Mouse (Mus musculus): ENCODE results near the gene Gm49366. TPM values are rescaled to one million over a fixed set of nuclear protein-coding genes. Genes with fewer than 3 reads are reported as not detected.
A peak's percentile ranks its signal among the peaks of the same experiment; 100 is the strongest.
"Not testable (repeated sequence)": the region's sequence is repeated elsewhere in the genome, so short reads cannot be mapped to it uniquely, and the experiment has no call there.

Gm49366 gene
- total and polyA plus RNA-seq, 3 experiments: not detected

- no peaks in the 10 kb centered on the region for H3K36me3 ChIP-seq (ENCODE audit: control insufficient read depth, insufficient read depth, low read length)
- intact Hi-C loops (cut with DNase I): loop anchor here (5.0 to 10.0 kb wide), 2 partner anchors 47 to 319 kb away; partner anchors contain the start of gene Acot2
- WGBS: 60% methylated on average over 4 of the region's 4 CpGs
- H3K4me1 ChIP-seq (ENCODE audit: control insufficient read depth, insufficient read depth, low read length): 0 out of 2 replicates have a peak, but pooled peaks cover 1% of the 10 kb centered on the region
- H3K4me3 ChIP-seq: no peak overlapping the region
- no peaks in the 10 kb centered on the region for H3K27me3 ChIP-seq (ENCODE audit: control insufficient read depth, insufficient read depth, low read length)
- no peaks in the 10 kb centered on the region; the same call in 1 of the 2 replicates for H3K79me2 ChIP-seq (replicated peaks; ENCODE audit: control insufficient read depth, insufficient read depth, low read length)
- H3K27ac ChIP-seq: no peak overlapping the region
- TF ChIP-seq EP300 (IDR thresholded peaks at IDR 0.05; ENCODE audit: insufficient read depth, low read depth, low read length) (no peak), POLR2A (IDR thresholded peaks at IDR 0.05; ENCODE audit: insufficient read depth, low read depth, low read length) (no peak), CTCF (IDR thresholded peaks at IDR 0.05) (no peak)
- DNase-seq: no peak
- H3K9ac ChIP-seq (ENCODE audit: low read depth, low read length): no peak overlapping the region
Measured at GRCm38 (mm10) chr12:84034108-84034507, 4.6 kb upstream of the Gm49366 start.

- not testable (repeated sequence) for H3K27ac ChIP-seq; H3K79me2 ChIP-seq (replicated peaks; ENCODE audit: control insufficient read depth, insufficient read depth, low read length); H3K36me3 ChIP-seq (ENCODE audit: control insufficient read depth, insufficient read depth, low read length); H3K4me1 ChIP-seq (ENCODE audit: control insufficient read depth, insufficient read depth, low read length); H3K27me3 ChIP-seq (ENCODE audit: control insufficient read depth, insufficient read depth, low read length)
- intact Hi-C loops (cut with DNase I): loop anchor here (10.0 kb wide), 1 partner anchor 323 kb away; no protein-coding TSS in a partner anchor
- Histone ChIP-seq H3K9ac (ENCODE audit: low read depth, low read length) (peak within 1 kb of the TSS; percentile 51), H3K4me3 (peak within 1 kb of the TSS; percentile 52)
- peak in 1 of 2 experiments; percentile 33 for DNase-seq
- WGBS: 9% methylated on average over 32 of the region's 32 CpGs
Measured at GRCm38 (mm10) chr12:84038241-84038640, 494 bp upstream of the Gm49366 start, which contains the start of gene Acot4. Gene Acot4, plus strand, starts transcription at chr12:84038379.

DNA sequence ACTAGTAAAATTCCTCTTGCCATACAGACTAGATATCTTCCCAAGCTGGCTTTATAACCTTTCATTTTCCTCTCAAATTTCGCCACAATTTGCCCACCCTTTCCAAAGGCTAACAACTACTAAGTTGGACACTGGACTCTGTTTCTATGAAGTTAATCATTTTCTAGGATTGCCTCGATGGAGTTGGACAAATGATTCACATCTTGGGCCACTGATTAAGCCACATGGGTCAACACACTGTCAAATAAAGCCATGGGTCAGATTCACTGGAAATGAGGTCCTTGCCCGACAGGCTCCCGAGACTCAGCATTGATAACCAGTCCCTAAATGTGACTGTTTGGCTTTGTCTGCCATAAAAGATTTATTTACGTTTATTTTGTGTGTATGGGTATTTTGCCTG is 3.5 kb downstream of the Gm49366 start:
- Histone ChIP-seq H3K79me2 (replicated peaks; ENCODE audit: control insufficient read depth, insufficient read depth, low read length) (no peaks in the 10 kb centered on the region), H3K27me3 (ENCODE audit: control insufficient read depth, insufficient read depth, low read length) (no peaks in the 10 kb centered on the region), H3K36me3 (ENCODE audit: control insufficient read depth, insufficient read depth, low read length) (no peaks in the 10 kb centered on the region), H3K27ac (no peak overlapping the region), H3K4me3 (no peak overlapping the region), H3K4me1 (ENCODE audit: control insufficient read depth, insufficient read depth, low read length) (0 out of 2 replicates have a peak, but pooled peaks cover 1% of the 10 kb centered on the region), H3K9ac (ENCODE audit: low read depth, low read length) (no peak overlapping the region)
- 87% methylated on average over 5 of the region's 5 CpGs for WGBS
- TF ChIP-seq CTCF (IDR thresholded peaks at IDR 0.05) (no peak), POLR2A (IDR thresholded peaks at IDR 0.05; ENCODE audit: insufficient read depth, low read depth, low read length) (no peak), EP300 (IDR thresholded peaks at IDR 0.05; ENCODE audit: insufficient read depth, low read depth, low read length) (no peak)
- intact Hi-C loops (cut with DNase I): no loop called here
- DNase-seq: no peak

- no peak for DNase-seq
- 62% methylated on average over 2 of the region's 2 CpGs for WGBS
- no peak overlapping the region for H3K4me3 ChIP-seq
- intact Hi-C loops (cut with DNase I): no loop called here
- no peaks in the 10 kb centered on the region for H3K27me3 ChIP-seq (ENCODE audit: control insufficient read depth, insufficient read depth, low read length)
- no peaks in the 10 kb centered on the region for H3K4me1 ChIP-seq (ENCODE audit: control insufficient read depth, insufficient read depth, low read length)
- H3K36me3 ChIP-seq (ENCODE audit: control insufficient read depth, insufficient read depth, low read length): no peaks in the 10 kb centered on the region
- TF ChIP-seq CTCF (IDR thresholded peaks at IDR 0.05) (no peak), POLR2A (IDR thresholded peaks at IDR 0.05; ENCODE audit: insufficient read depth, low read depth, low read length) (no peak), EP300 (IDR thresholded peaks at IDR 0.05; ENCODE audit: insufficient read depth, low read depth, low read length) (no peak)
- no peak overlapping the region for H3K27ac ChIP-seq
- no peaks in the 10 kb centered on the region for H3K79me2 ChIP-seq (replicated peaks; ENCODE audit: control insufficient read depth, insufficient read depth, low read length)
- H3K9ac ChIP-seq (ENCODE audit: low read depth, low read length): no peak overlapping the region
Measured at GRCm38 (mm10) chr12:84044045-84044444, 5.3 kb downstream of the Gm49366 start.

- TF ChIP-seq POLR2A (IDR thresholded peaks at IDR 0.05; ENCODE audit: insufficient read depth, low read depth, low read length) (no peak), CTCF (IDR thresholded peaks at IDR 0.05) (no peak), EP300 (IDR thresholded peaks at IDR 0.05; ENCODE audit: insufficient read depth, low read depth, low read length) (no peak)
- Histone ChIP-seq H3K27me3 (ENCODE audit: control insufficient read depth, insufficient read depth, low read length) (no peaks in the 10 kb centered on the region), H3K4me3 (no peak overlapping the region), H3K4me1 (ENCODE audit: control insufficient read depth, insufficient read depth, low read length) (no peaks in the 10 kb centered on the region), H3K79me2 (replicated peaks; ENCODE audit: control insufficient read depth, insufficient read depth, low read length) (no peaks in the 10 kb centered on the region), H3K36me3 (ENCODE audit: control insufficient read depth, insufficient read depth, low read length) (no peaks in the 10 kb centered on the region), H3K9ac (ENCODE audit: low read depth, low read length) (no peak overlapping the region), H3K27ac (no peak overlapping the region)
- WGBS: 98% methylated on average over 1 of the region's 1 CpGs
- intact Hi-C loops (cut with DNase I): no loop called here
- no peak for DNase-seq
Measured at GRCm38 (mm10) chr12:84046906-84047305, 8.2 kb downstream of the Gm49366 start.

- H3K4me3 ChIP-seq; H3K27ac ChIP-seq; intact Hi-C loops (cut with DNase I); DNase-seq; H3K4me1 ChIP-seq (ENCODE audit: control insufficient read depth, insufficient read depth, low read length); H3K36me3 ChIP-seq (ENCODE audit: control insufficient read depth, insufficient read depth, low read length); H3K27me3 ChIP-seq (ENCODE audit: control insufficient read depth, insufficient read depth, low read length); H3K9ac ChIP-seq (ENCODE audit: low read depth, low read length); H3K79me2 ChIP-seq (replicated peaks; ENCODE audit: control insufficient read depth, insufficient read depth, low read length): not testable (repeated sequence)
- WGBS: 84% methylated on average over 5 of the region's 5 CpGs
Measured at GRCm38 (mm10) chr12:84050744-84051143, 12.0 kb downstream of the Gm49366 start.
